Mouse (Mus musculus) neutrophil, adult 5-6 weeks (primary cell): ENCODE results near the gene Alx3. TPM values are rescaled to one million over a fixed set of nuclear protein-coding genes. Genes with fewer than 3 reads are reported as not detected.

Source experiments
- ATAC-seq: fragments of 151-379, 151-347 bp; 2 replicates; pipeline ENCODE4 v1.8.0; 2017; ENCODE audit warnings: mild to moderate bottlenecking, moderate TSS enrichment; ENCODE audit not compliant: insufficient number of reproducible peaks, poor library complexity, low FRiP score, severe bottlenecking; ENCODE audit errors: extremely low read depth
- total RNA-seq: library from RNA; stranded (forward); fragments of 200-1000 nt; gene quantifications from 2 replicates; pipeline ENCODE4 v1.2.3, GENCODE M21; 2017

The Alx3 gene
- total RNA-seq, 1 experiment from 2014 or later: not detected

GRCm38 (mm10) chr3:107582130-107582874 is 12.5 kb upstream of the Alx3 start:
- no peak for ATAC-seq

GRCm38 (mm10) chr3:107582875-107583767 is 11.7 kb upstream of the Alx3 start:
- no peak for ATAC-seq

- ATAC-seq: no peak
These were observed 10.9 kb upstream of the Alx3 start for GRCm38 (mm10) chr3:107583893-107584292.

- no peak for ATAC-seq
These were observed 8.3 kb upstream of the Alx3 start for GRCm38 (mm10) chr3:107586504-107586903.

GRCm38 (mm10) chr3:107591612-107592011 is 3.2 kb upstream of the Alx3 start:
- no peak for ATAC-seq

- ATAC-seq: no peak
These were observed 1.2 kb upstream of the Alx3 start for GRCm38 (mm10) chr3:107593632-107594031.

GRCm38 (mm10) chr3:107595264-107595937 is 570 bp downstream of the Alx3 start:
- ATAC-seq: no peak

- ATAC-seq: no peak
These were observed 1.2 kb downstream of the Alx3 start for GRCm38 (mm10) chr3:107595938-107596461.

GRCm38 (mm10) chr3:107596559-107596958 is 1.7 kb downstream of the Alx3 start:
- ATAC-seq: no peak

GRCm38 (mm10) chr3:107597134-107597533 is 2.3 kb downstream of the Alx3 start:
- ATAC-seq: no peak

GRCm38 (mm10) chr3:107597586-107598389 is 3.0 kb downstream of the Alx3 start:
- ATAC-seq: no peak

- ATAC-seq: no peak
These were observed 5.3 kb downstream of the Alx3 start for GRCm38 (mm10) chr3:107600127-107600526.

GRCm38 (mm10) chr3:107605304-107605703 is 10.5 kb downstream of the Alx3 start:
- peak; percentile 50; the same call in 1 of the 2 replicates for ATAC-seq

GRCm38 (mm10) chr3:107607221-107607620 is 12.4 kb downstream of the Alx3 start:
- no peak for ATAC-seq

GRCm38 (mm10) chr3:107608808-107609207 is 14.0 kb downstream of the Alx3 start:
- no peak for ATAC-seq

GRCm38 (mm10) chr3:107609376-107609775 is 14.5 kb downstream of the Alx3 start:
- no peak for ATAC-seq

GRCm38 (mm10) chr3:107611394-107611793 is 16.6 kb downstream of the Alx3 start:
- no peak for ATAC-seq

GRCm38 (mm10) chr3:107612902-107613525 is 18.2 kb downstream of the Alx3 start:
- ATAC-seq: peak; percentile 47; the same call in 1 of the 2 replicates
